Mouse (Mus musculus) intestine, embryonic 15.5 days (tissue): Measurements from ENCODE around the gene Arhgef19. TPM values are rescaled to one million over a fixed set of nuclear protein-coding genes. Genes with fewer than 3 reads are reported as not detected.

Experiments used
- ATAC-seq: fragments of 200-750 bp; cut with Nextera tagmentation; 2 replicates; pipeline ENCODE4 v1.8.0; 2017; ENCODE audit warnings: moderate TSS enrichment, moderate library complexity
- H3K27ac ChIP-seq: fragments of 300-500 bp; sonication (generic); 2 replicates; pipeline ENCODE4 v1.5.1; 2015; ENCODE audit warnings: mild to moderate bottlenecking, inconsistent platforms
- H3K27me3 ChIP-seq: fragments of 300-500 bp; sonication (generic); replicated peaks from 2 replicates; pipeline ENCODE4 v1.6.1; 2015; ENCODE audit warnings: inconsistent platforms
- H3K36me3 ChIP-seq: fragments of 300-500 bp; sonication (generic); 2 replicates; pipeline ENCODE4 v1.6.1; 2015; ENCODE audit warnings: inconsistent platforms
- H3K4me1 ChIP-seq: fragments of 300-500 bp; sonication (generic); replicated peaks from 2 replicates; pipeline ENCODE4 v1.6.1; 2015; ENCODE audit warnings: inconsistent platforms
- H3K4me2 ChIP-seq: fragments of 300-500 bp; sonication (generic); replicated peaks from 2 replicates; pipeline ENCODE4 v1.6.1; 2015; ENCODE audit warnings: mild to moderate bottlenecking, inconsistent platforms
- H3K4me3 ChIP-seq: fragments of 300-500 bp; sonication (generic); replicated peaks from 2 replicates; pipeline ENCODE4 v1.5.1; 2015; ENCODE audit warnings: inconsistent platforms
- H3K9ac ChIP-seq: fragments of 300-500 bp; sonication (generic); 2 replicates; pipeline ENCODE4 v1.6.1; 2015; ENCODE audit warnings: inconsistent platforms
- H3K9me3 ChIP-seq: fragments of 300-500 bp; sonication (generic); 2 replicates; pipeline ENCODE4 v1.6.1; 2016; ENCODE audit warnings: inconsistent platforms
- WGBS: fragments of 180-500 bp; shearing (Covaris S2); methylation state at CpG from one replicate; pipeline ENCODE4 v1.1.7; 2015; 5-methylcytosine and 5-hydroxymethylcytosine counted together
- polyA plus RNA-seq: library from polyadenylated mRNA; unstranded; fragments of >200 nt; fragmentation: Nextera tagmentation; extraction: Ambion mirVana; gene quantifications from 2 replicates; pipeline ENCODE4 v1.2.1, GENCODE M21; 2015

The Arhgef19 gene
- polyA plus RNA-seq, 1 experiment from 2014 or later: 16.3 TPM

DNA sequence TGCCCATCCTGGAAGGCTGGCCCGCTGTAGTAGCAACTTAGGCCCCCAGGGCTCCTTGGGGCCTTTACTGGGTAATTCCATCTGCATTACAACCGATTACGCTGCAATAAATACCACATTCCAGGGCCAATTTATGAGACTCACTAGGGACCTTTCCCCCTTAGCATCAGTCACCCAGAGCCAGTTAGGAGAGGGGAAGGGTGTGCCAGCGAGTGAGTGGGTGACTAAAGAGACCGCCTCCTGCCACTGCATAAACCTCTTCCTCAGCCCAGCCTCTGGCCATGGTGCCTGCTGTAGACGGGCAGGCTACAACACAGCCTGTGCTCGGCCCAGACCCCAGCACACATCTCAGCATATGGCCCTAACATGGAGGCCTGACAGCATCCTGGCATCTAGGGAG is 58.6 kb downstream of the Arhgef19 start:
- Histone ChIP-seq H3K9me3 (no peaks in the 10 kb centered on the region), H3K36me3 (no peaks in the 10 kb centered on the region), H3K9ac (no peak overlapping the region), H3K4me2 (peak overlapping the region; percentile 14; the same call in 1 of the 2 replicates), H3K27ac (no peak overlapping the region), H3K4me3 (no peak overlapping the region), H3K27me3 (no peaks in the 10 kb centered on the region), H3K4me1 (peaks cover 34% of the 10 kb centered on the region)
- WGBS: 40% methylated on average over 7 of the region's 7 CpGs
- ATAC-seq: peak; percentile 48

DNA sequence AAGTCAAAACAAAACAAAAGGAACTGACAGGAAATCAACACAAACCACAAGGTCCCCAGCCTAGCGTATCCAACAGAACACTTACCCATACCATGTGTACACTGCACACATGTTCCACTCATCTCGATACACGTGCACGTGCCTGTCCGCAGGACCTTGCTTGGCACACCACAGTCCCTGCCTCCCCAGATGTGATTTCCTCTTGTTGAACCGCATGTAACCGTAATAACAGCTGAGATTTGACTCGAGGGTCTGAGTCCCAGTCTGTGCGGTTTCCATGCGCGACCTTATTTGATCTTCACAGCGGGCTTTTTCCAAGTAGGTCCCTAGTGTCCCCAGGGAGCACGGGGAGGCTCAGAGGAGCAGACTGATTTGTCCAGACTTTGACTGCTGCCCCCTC is 60.1 kb downstream of the Arhgef19 start:
- H3K4me3 ChIP-seq: no peak overlapping the region
- no peaks in the 10 kb centered on the region for H3K9me3 ChIP-seq
- no peak overlapping the region for H3K4me2 ChIP-seq
- 72% methylated on average over 13 of the region's 13 CpGs for WGBS
- H3K36me3 ChIP-seq: no peaks in the 10 kb centered on the region
- H3K4me1 ChIP-seq: peaks cover 44% of the 10 kb centered on the region
- no peak overlapping the region for H3K9ac ChIP-seq
- H3K27me3 ChIP-seq: no peaks in the 10 kb centered on the region
- H3K27ac ChIP-seq: no peak overlapping the region
- ATAC-seq: no peak

DNA sequence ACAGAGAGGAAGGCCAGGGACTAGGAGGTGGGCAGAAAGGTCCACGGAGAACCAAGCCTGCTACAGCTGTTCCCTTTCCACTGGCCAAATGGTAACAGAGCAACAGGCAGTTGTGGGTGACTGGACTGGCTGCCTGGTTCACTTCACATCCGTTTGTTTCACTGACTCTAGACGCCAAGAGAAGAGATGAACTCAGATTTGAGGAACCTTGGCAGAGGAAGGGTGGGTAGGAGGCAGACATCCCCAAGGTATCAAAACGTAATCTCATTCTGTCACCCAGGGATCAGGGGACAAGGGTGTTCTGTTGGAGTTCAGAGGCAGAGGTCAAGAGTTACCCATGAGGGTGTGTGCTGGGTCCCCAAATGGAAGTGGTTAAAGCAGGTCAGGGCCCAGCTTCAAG is 60.9 kb downstream of the Arhgef19 start:
- no peak overlapping the region for H3K9ac ChIP-seq
- H3K27me3 ChIP-seq: no peaks in the 10 kb centered on the region
- no peaks in the 10 kb centered on the region for H3K36me3 ChIP-seq
- 60% methylated on average over 4 of the region's 4 CpGs for WGBS
- H3K4me2 ChIP-seq: no peak overlapping the region
- ATAC-seq: no peak
- H3K4me3 ChIP-seq: no peak overlapping the region
- H3K27ac ChIP-seq: no peak overlapping the region
- H3K4me1 ChIP-seq: peaks cover 45% of the 10 kb centered on the region
- H3K9me3 ChIP-seq: no peaks in the 10 kb centered on the region

DNA sequence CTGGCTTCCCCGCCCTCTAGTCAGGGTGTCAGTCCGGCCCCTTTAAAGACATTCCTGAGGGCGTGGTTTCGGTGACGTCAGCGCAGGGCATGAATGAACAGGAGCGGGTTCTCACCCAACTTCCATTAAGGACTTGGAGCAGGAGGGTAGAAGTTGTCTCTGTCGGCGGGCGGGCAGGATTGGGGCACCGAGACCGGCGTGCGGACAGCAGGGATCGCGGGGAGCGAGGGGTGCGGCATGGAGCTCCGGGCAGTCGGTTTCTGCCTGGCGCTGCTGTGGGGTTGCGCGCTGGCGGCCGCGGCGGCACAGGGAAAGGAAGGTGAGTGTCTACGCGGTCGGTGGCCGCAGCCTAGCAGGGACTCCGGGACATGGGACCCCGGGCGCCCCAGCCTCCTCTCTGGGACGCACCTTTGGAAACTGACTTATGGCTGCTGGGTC is 61.8 kb downstream of the Arhgef19 start, which contains the start of gene Epha2:
Epha2 (plus strand) TSS at position 125 of the 438 bp plus-strand sequence.
- Histone ChIP-seq H3K27ac (peak within 1 kb of the TSS; percentile 78), H3K4me1 (peaks cover 44% of the 10 kb centered on the region), H3K9me3 (no peaks in the 10 kb centered on the region), H3K27me3 (no peaks in the 10 kb centered on the region), H3K4me3 (peak within 1 kb of the TSS; percentile 78), H3K9ac (peak within 1 kb of the TSS; percentile 81), H3K36me3 (no peaks in the 10 kb centered on the region), H3K4me2 (peak within 1 kb of the TSS; percentile 83)
- WGBS: under 1% methylated on average over 28 of the region's 35 CpGs
- peak; percentile 80 for ATAC-seq

DNA sequence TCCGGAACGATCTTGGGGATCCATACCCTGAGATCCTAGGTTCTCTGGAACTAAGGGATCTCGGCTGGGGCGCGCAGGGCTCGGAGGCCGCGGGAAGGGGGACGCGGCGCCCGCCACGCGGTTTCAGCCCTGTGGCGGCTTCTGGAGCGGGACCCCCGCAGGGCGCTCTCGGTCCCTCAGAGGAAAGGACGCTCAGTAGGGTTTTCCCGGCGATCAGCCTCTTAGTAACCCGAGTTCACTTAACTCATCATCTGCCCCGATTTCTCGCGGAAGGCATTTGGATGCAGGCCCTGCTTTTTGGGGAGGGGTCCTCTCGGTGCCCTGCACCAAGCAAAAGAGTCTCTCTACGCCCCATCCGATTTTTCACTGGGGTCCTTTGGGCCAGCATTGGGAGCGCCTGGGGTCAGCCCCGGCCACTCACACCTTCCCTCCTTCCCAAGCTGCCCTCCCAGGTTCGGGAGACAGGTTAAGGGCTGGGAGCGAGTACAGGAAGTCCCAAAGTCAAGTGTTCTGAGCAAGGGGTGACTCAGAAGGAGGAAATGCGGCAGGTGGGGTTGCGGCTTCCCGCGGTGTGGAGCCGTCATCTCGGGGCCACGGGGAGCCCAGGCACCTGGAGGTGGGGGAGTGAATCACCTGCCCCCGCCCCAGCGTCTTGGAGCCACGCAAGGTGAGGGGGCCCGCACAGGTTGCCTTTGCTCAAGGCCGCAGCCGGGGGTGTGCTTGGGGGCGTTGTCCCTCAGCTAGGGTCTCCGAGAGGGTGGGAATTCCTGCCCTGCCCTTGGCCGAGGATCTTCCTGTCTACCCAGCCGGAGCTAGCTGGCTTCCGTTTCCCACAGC is 62.5 kb downstream of the Arhgef19 start:
- H3K9ac ChIP-seq: peak overlapping the region; percentile 81
- H3K4me2 ChIP-seq: peak overlapping the region; percentile 83
- no peaks in the 10 kb centered on the region for H3K36me3 ChIP-seq
- H3K27ac ChIP-seq: peak overlapping the region; percentile 78
- no peaks in the 10 kb centered on the region for H3K27me3 ChIP-seq
- H3K4me3 ChIP-seq: peak overlapping the region; percentile 78
- peaks cover 51% of the 10 kb centered on the region for H3K4me1 ChIP-seq
- H3K9me3 ChIP-seq: no peaks in the 10 kb centered on the region
- WGBS: under 1% methylated on average over 51 of the region's 51 CpGs
- peak; percentile 31 for ATAC-seq

DNA sequence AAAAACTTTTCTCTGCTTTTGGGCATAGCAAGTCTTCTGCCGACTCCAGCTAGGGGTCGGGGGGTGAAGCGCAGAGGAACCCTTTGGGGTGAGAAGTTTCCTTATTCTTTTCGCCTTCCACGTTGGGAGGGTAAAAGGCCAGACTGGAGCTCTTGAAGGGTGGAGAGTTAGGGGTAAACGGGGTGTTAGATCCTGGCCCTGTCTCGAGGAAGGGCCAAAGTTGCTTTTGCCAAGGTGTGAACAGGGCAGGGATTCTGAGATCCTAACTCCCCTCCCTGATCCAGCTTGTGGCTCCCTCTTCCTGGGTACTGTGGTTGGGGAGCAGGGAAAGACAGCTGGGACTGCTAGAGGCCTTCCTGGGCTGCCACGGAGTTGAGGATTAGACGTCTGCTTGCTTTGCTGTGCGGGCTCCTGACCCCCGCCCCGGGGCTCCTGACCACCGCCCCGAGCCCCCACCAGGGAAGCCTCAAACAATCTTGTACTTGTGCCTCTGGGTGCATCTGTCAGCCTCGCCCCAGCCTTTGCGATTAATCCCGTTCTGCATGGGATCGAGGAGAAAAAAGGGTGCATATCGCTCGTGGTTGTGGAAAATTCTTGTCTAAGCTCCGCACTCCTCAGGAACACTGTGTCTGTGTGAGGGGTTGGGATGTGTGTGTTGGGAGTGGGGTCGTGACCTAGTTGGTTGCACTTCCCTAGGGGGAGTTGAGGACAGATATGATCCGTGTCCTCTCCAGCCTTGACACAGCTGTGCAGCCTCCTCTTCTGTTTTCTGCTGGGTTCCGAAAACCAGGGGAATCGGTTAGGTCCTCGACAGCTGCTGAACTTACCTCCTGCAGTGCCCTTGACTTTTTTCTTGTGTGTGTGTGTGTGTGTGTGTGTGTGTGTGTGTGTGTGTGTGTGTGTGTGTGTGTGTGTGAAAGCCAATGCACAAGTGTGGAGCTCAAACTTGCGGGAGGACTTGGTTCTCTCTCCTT is 63.4 kb downstream of the Arhgef19 start:
- ATAC-seq: no peak
- Histone ChIP-seq H3K4me3 (peak overlapping the region; percentile 78), H3K4me2 (peak overlapping the region; percentile 83), H3K4me1 (peaks cover 47% of the 10 kb centered on the region), H3K36me3 (no peaks in the 10 kb centered on the region), H3K27me3 (no peaks in the 10 kb centered on the region), H3K9me3 (no peaks in the 10 kb centered on the region), H3K9ac (peak overlapping the region; percentile 81), H3K27ac (peak overlapping the region; percentile 78; the same call in 1 of the 2 replicates)
- 17% methylated on average over 27 of the region's 27 CpGs for WGBS

DNA sequence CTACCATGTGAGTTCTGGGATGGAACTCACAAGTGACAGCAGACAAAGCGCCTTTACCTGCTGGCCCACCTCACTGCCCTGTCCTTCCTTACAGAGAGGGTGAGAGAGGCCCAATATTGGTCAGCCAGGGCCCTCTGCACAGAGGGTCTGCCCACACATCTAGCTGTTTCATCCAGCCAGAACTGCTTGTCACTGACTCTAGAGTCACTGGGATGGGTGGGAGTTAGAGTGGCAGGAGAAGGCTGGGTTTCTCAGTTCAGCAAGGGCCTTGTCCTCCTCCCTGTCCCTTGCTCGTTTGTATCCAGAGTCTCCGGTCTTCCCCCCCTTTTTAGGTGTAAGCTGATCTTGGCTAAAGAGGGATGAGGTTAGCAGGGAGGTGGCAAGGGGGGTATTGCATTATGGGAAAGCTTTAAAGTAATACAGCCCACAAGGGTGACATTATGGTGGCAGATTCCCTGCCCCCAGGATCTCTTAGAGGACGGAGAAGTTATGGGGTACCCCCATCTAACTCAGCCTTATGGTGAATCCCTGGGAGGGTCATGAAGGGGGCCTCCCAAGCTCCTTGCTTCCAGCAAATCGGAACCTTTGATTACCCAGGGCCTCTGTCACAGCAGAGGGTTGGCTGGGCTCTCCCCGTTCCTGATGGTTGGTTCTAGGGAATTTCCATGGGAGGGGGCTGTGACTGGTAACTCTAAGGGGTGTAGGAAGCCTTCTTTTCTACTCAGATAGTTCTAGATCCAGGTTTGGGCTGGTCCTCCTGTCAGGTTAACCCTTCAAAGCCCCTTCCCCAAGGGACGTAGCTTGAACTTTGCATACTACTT is 64.3 kb downstream of the Arhgef19 start:
- Histone ChIP-seq H3K36me3 (peaks cover 1% of the 10 kb centered on the region; the same call in 1 of the 2 replicates), H3K4me2 (peak overlapping the region; percentile 83), H3K4me3 (peak overlapping the region; percentile 78), H3K27me3 (no peaks in the 10 kb centered on the region), H3K4me1 (peaks cover 48% of the 10 kb centered on the region), H3K9ac (peak overlapping the region; percentile 28; the same call in 1 of the 2 replicates), H3K9me3 (no peaks in the 10 kb centered on the region), H3K27ac (no peak overlapping the region)
- 54% methylated on average over 7 of the region's 7 CpGs for WGBS
- ATAC-seq: no peak

DNA sequence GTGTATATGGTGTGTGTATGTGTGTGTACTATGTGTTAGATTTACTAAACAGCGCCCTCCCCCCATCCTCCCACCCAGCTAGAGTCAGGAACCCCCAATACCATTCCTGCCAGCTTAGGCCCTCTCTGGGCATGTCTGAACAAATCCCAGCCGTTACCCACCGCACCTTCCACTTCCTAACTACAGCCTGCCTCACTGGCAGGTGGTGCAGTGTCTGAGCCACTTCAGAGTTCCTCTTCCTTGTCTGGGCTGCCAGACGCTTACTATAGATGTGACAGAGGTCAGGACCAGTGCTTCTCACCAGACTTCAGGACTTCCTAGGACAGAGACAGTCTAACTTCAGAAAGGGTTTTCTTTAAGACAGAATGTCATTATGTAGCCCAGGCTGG is 64.9 kb downstream of the Arhgef19 start:
- H3K4me2 ChIP-seq: peak overlapping the region; percentile 83
- no peak overlapping the region for H3K9ac ChIP-seq
- no peak overlapping the region for H3K27ac ChIP-seq
- no peaks in the 10 kb centered on the region for H3K27me3 ChIP-seq
- 76% methylated on average over 4 of the region's 4 CpGs for WGBS
- H3K4me3 ChIP-seq: peak overlapping the region; percentile 78; the same call in 1 of the 2 replicates
- peaks cover 53% of the 10 kb centered on the region for H3K4me1 ChIP-seq
- H3K9me3 ChIP-seq: no peaks in the 10 kb centered on the region
- no peak for ATAC-seq
- H3K36me3 ChIP-seq: peaks cover 5% of the 10 kb centered on the region; the same call in 1 of the 2 replicates

DNA sequence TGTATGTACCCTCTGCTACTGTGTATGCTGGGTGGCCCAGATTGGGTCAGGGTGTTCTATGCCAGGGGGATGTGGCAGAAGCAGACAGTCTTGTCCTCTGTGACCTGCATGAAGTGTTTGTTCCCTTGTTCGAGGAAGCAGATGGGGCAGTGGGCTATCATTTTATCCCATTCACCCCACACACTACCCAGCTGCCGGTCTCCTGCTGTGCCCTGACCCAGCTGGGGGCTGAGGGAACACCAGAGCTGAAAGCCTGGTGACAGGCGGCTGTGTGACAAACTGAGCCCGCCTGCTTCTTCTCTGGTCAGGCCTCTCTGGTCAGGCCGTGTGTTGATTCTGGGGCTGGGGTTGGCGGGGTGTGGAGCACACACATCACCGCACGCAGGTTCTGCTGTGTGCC is 66.8 kb downstream of the Arhgef19 start:
- no peak overlapping the region for H3K27ac ChIP-seq
- peaks cover 5% of the 10 kb centered on the region; the same call in 1 of the 2 replicates for H3K36me3 ChIP-seq
- H3K4me3 ChIP-seq: no peak overlapping the region
- no peaks in the 10 kb centered on the region for H3K27me3 ChIP-seq
- WGBS: 63% methylated on average over 8 of the region's 8 CpGs
- 0 out of 2 replicates have a peak overlapping the region, but pooled peaks have one; percentile 1 for H3K9ac ChIP-seq
- no peaks in the 10 kb centered on the region for H3K9me3 ChIP-seq
- peaks cover 67% of the 10 kb centered on the region for H3K4me1 ChIP-seq
- no peak overlapping the region for H3K4me2 ChIP-seq
- ATAC-seq: no peak
